Mouse (Mus musculus) heart, adult 2 months (tissue): ENCODE measurements around the gene Set.

Experiments
- CTCF ChIP-seq: fragments of 200-600 bp; IDR thresholded peaks from 2 replicates; pipeline ENCODE4 v1.8.1; 2022; ENCODE audit warnings: antibody characterized with exemption, mild to moderate bottlenecking, moderate library complexity
- EP300 ChIP-seq: fragments of 200-500 bp; IDR thresholded peaks from 2 replicates; pipeline ENCODE4 v1.6.1; 2011; ENCODE audit warnings: low read depth, low read length, control low read depth; ENCODE audit not compliant: insufficient read depth
- POLR2A ChIP-seq: fragments of 200-500 bp; IDR thresholded peaks from 2 replicates; pipeline ENCODE4 v1.6.1; 2011; ENCODE audit warnings: mild to moderate bottlenecking, low read depth, low read length, control low read depth; ENCODE audit not compliant: insufficient read depth

GRCm38 (mm10) chr2:30067962-30068361 lies 10.8 kb downstream of the Set start:
- TF ChIP-seq POLR2A: no peak
- no peak for TF ChIP-seq CTCF
- TF ChIP-seq EP300: no peak
